Mouse (Mus musculus): Measurements from ENCODE around the gene Armcx3. TPM values are rescaled to one million over a fixed set of nuclear protein-coding genes. Genes with fewer than 3 reads are reported as not detected.

The Armcx3 gene
- polyA plus RNA-seq (2017; shearing (Covaris generic)): 20.6 TPM

GRCm38 (mm10) chrX:134756434-134757292 lies at the start of gene Armcx3:
Gene Armcx3 (plus strand): TSS chrX:134756595.

GRCm38 (mm10) chrX:134717752-134718308 lies 38.6 kb upstream of the Armcx3 start, which contains the start of gene Armcx1:
Gene Armcx1 (plus strand): TSS chrX:134717963.

DNA sequence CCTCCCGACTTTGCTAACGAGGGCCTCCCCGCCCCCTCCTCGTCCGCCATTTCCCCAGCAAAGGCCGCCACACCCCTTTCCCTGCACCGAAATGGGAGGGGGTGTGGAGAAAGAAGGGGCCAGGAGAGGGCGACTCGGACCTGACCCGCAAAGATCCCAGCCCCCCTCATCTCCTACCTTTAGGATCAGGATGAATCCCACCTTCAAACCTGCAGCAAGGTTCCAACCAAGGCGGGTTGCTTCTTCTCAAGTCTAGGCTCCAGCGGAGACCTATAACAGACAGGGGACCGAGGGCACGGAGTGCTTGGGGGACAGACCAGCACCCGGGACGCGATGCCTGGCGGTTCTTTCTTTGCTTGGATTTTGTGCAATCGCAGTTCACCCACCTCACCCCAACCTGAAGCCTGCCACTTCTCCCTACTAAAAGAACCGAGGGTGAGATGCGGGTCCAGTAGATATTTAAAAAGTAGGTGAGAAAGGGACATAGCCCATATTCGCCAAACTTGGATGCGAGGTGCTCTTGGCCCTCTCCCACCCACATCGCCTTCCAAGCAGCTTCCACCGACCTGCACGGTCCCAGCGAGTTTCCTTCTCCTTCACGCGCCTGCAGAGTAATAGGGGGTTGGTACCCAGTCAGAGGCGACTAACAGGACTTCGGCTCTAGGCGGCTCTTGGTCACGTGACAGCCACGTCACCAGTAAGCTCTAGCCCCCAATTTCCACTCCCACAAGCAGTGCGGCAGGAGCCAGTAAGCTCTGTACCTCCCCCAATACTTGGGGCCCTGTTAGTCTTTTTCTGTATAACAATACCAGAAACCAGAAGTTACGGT lies 5.4 kb upstream of the Armcx3 start, which contains the start of gene Armcx6:
TSS of gene Armcx6 (minus strand) at position 654 of the 829 bp plus-strand sequence.

DNA sequence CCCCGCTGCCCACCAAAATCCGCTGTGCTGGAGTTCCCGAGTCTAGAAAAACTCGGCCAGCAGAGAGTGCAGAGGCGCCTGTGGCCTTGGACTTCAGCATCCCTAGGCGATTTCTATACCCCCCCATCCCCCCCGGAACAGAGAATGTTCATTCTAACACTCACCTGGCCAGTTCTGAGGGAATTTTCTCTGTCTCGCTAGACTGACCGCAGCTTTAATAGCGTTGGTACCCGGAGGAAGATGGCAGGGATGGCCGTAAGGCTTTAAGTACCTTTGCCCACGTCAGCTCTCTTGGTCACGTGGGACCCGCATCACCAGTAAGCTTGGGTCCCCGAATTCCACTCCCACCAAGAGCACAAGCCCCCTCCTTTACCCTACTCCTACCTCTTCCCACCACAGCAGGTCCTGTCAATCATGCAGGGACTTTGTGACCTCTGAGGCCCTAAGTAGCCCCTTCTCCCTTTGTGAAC lies 52.4 kb downstream of the Armcx3 start, which contains the start of gene Armcx2:
TSS of gene Armcx2 (minus strand) at position 467 of the 470 bp plus-strand sequence.

Other genes starting within 250 kb of the Armcx3 start
- 55.2 TPM for gene Timm8a1, start 214.7 kb upstream of the Armcx3 start, polyA plus RNA-seq (2017; shearing (Covaris generic))
- gene Btk, start 173.0 kb upstream of the Armcx3 start, polyA plus RNA-seq (2017; shearing (Covaris generic)): 1.2 TPM
- gene Rpl36a, start 170.9 kb upstream of the Armcx3 start, polyA plus RNA-seq (2017; shearing (Covaris generic)): 399 TPM
- 3.8 TPM for gene Gla, start 155.5 kb upstream of the Armcx3 start, polyA plus RNA-seq (2017; shearing (Covaris generic))
- gene Hnrnph2, start 155.4 kb upstream of the Armcx3 start, polyA plus RNA-seq (2017; shearing (Covaris generic)): 131 TPM
- 0.97 TPM for gene Armcx4, start 70.1 kb upstream of the Armcx3 start, polyA plus RNA-seq (2017; shearing (Covaris generic))
- gene Armcx1, start 38.6 kb upstream of the Armcx3 start, polyA plus RNA-seq (2017; shearing (Covaris generic)): 3.0 TPM
- gene Armcx6, start 5.2 kb upstream of the Armcx3 start, polyA plus RNA-seq (2017; shearing (Covaris generic)): 2.3 TPM
- gene Armcx2, start 52.6 kb downstream of the Armcx3 start, polyA plus RNA-seq (2017; shearing (Covaris generic)): 13.1 TPM
- gene Nxf2, start 208.2 kb downstream of the Armcx3 start, polyA plus RNA-seq (2017; shearing (Covaris generic)): 0.43 TPM

All from CD4-positive, CD25-positive, alpha-beta regulatory T cell, adult 9 weeks (primary cell).